Mouse (Mus musculus): ENCODE results near the gene Wdr90. TPM values are rescaled to one million over a fixed set of nuclear protein-coding genes. Genes with fewer than 3 reads are reported as not detected.
"Not testable (repeated sequence)": the region's sequence is repeated elsewhere in the genome, so short reads cannot be mapped to it uniquely, and the experiment has no call there.

Wdr90 gene
- polyA plus RNA-seq, 1 experiment from 2014 or later = 35.6 TPM

DNA sequence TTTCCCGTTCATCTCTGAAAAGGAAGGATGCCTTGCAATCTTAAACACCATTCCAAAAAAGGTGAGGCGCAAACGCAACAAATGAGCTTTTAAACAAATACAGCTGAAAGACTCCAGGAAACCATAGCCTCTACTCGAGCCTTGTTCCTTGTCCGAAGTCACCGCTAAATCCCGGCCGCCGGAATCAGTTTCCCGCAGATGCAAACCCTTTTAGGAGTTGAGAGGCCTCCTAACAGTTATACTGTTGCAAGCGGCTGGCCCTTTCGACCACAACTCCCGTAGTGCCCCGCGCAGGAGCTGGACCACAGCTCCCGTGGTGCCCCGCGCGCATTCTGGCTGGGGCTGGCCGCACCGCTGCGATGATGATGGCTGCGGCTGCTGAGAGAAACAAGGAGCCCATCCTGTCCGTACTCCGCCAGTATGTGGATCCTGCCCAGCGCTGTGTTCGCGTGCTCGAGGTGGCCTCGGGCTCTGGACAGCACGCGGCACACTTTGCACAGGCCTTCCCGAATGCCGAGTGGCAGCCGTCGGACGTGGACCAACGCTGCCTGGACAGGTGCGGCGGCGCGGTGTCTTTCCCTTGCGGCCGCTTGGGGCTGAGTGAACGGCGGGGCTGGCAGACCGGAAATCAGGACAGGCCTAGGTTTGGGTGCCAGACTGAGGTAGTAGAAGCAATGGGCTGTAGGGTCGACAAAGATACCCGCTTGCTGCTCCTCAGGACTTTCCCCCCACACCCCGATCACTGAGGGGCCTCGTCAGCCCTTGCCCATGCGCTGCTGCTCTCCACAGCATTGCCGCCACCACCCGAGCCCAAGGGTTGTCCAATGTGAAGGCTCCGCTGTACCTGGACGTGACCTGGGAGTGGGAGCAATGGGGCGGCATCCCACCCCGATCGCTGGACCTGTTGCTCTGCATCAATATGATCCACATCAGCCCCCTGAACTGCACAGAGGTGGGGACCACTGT, 14.2 kb upstream of the Wdr90 start:
- Histone ChIP-seq H3K4me1 (peaks cover 36% of the 10 kb centered on the region), H3K27ac (peak overlapping the region; percentile 96), H3K27me3 (no peaks in the 10 kb centered on the region), H3K4me3 (replicated peaks) (peak overlapping the region; percentile 84), H3K9me3 (replicated peaks) (no peaks in the 10 kb centered on the region), H3K4me2 (peak overlapping the region; percentile 92), H3K36me3 (peaks cover 22% of the 10 kb centered on the region), H3K9ac (peak overlapping the region; percentile 77)
- ATAC-seq (replicated peaks; ENCODE audit: low FRiP score) = peak; percentile 90
- 1% methylated on average over 59 of the region's 59 CpGs for WGBS

DNA sequence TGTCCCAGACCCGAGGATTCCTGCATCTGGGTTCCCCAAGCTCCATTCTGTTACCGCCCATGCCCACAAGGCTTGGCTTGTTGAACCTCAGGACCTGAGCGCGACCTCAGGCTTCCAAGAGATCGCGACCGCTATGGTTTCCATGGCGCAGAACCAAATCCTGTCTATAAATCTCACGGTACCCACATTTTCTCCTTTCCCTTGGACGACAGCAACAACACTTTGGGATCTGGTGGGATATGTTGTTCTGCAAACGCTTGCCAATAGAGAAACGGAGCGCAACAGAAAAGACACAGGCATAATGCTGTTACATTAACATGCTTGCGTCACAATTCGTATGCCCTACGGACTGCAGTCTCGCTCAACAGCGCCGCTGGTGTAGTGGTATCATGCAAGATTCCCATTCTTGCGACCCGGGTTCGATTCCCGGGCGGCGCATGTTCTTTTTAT, 13.4 kb upstream of the Wdr90 start, which contains the start of gene Mettl26:
TSS of gene Mettl26 (plus strand) at position 354 of the 450 bp plus-strand sequence.
- peak within 1 kb of the TSS; percentile 84 for H3K4me3 ChIP-seq (replicated peaks)
- peaks cover 21% of the 10 kb centered on the region for H3K36me3 ChIP-seq
- H3K9me3 ChIP-seq (replicated peaks) = no peaks in the 10 kb centered on the region
- peaks cover 29% of the 10 kb centered on the region for H3K4me1 ChIP-seq
- H3K4me2 ChIP-seq = peak within 1 kb of the TSS; percentile 92
- WGBS = under 1% methylated on average over 25 of the region's 25 CpGs
- H3K27me3 ChIP-seq = no peaks in the 10 kb centered on the region
- peak; percentile 64 for ATAC-seq (replicated peaks; ENCODE audit: low FRiP score)
- peak within 1 kb of the TSS; percentile 96 for H3K27ac ChIP-seq
- peak within 1 kb of the TSS; percentile 77 for H3K9ac ChIP-seq

DNA sequence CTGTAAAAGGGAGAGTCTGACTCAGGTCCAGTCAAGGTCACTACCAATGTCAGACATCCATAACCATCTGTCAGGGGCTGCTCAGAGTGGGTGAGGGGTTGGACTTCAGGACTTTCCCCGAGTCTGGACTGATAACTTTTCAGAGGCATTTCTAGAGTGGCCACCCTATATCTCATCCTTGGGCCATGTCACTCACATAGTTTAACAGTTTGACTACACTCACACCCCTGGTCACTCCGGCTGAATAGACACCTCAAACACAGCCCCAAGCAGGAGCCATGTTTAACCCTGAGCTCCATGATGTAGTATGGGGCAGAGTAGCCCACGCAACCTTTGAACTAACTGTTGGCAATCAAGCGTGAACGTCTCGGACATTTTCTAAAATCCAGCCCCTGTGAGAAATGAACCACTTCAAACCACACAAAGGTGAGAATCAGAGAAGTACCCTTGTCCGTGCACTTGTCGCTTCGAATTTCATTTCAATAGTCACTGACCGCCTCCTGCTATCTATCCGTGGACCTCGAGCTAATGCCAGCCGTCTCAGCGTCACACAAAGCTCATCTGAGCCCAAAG, 12.9 kb upstream of the Wdr90 start:
- peaks cover 27% of the 10 kb centered on the region for H3K4me1 ChIP-seq
- H3K9me3 ChIP-seq (replicated peaks) = no peaks in the 10 kb centered on the region
- H3K9ac ChIP-seq = peak overlapping the region; percentile 77
- ATAC-seq (replicated peaks; ENCODE audit: low FRiP score) = no peak
- H3K27ac ChIP-seq = peak overlapping the region; percentile 96
- H3K36me3 ChIP-seq = peaks cover 17% of the 10 kb centered on the region
- peak overlapping the region; percentile 92 for H3K4me2 ChIP-seq
- peak overlapping the region; percentile 84 for H3K4me3 ChIP-seq (replicated peaks)
- WGBS = 5% methylated on average over 14 of the region's 14 CpGs
- no peaks in the 10 kb centered on the region for H3K27me3 ChIP-seq

DNA sequence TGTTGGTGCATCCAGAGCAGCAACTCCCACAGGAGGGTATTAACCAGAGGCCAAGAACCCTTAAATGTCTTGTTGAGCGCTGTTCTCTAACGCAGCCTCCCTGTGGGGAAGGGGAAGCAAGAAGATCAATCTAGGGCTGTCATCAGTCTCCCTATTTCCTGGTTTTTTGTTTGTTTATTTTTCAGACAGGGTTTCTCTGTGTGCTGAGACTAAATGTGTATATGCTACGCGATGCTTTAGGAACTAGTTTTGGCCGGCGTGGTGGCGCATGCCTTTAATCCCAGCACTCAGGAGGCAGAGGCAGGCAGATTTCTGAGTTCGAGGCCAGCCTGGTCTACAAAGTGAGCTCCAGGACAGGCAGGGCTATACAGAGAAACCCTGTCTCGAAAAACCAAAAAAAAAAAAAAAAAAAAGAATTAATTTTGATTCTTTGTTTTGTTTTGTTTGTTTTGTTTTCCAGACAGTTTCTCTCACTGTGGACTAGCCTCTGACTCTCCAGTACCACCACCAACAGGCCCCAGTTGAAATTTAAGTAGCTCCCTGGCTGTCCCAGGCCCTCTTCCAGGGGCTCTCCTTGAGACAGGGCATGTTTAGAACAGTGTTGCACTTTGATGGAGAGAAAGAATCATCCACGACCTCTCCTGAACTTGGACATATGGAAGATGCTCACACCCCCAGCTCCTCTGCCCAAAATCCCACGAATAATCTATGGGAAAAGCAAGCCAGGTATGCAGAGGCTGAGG, 12.3 kb upstream of the Wdr90 start:
- ATAC-seq (replicated peaks; ENCODE audit: low FRiP score) = no peak
- Histone ChIP-seq H3K36me3 (peaks cover 10% of the 10 kb centered on the region), H3K9ac (no peak overlapping the region)

DNA sequence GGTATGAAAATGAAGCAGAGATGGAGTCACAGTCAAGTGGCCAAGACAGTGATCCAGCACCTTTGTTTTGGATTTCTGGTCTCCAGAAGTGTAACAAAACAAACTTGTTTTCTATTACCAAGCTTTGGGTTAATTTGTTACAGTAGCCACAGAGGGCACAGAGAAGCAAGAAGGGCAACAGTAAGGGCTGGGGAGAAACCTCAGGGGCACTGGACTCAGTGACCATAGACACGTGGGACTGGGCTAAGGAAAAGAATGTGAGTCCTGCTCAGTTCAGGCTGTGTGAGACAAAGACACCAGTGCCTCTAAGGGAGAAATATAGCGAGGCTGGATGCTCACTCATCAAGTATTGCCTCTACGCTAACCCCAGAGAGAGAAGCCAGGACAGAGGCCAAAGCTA, 11.4 kb upstream of the Wdr90 start:
- ATAC-seq (replicated peaks; ENCODE audit: low FRiP score) = no peak
- no peaks in the 10 kb centered on the region for H3K27me3 ChIP-seq
- no peak overlapping the region for H3K4me3 ChIP-seq (replicated peaks)
- H3K9ac ChIP-seq = no peak overlapping the region
- 81% methylated on average over 3 of the region's 3 CpGs for WGBS
- H3K27ac ChIP-seq = no peak overlapping the region
- no peak overlapping the region for H3K4me2 ChIP-seq
- no peaks in the 10 kb centered on the region for H3K9me3 ChIP-seq (replicated peaks)
- H3K4me1 ChIP-seq = peaks cover 39% of the 10 kb centered on the region
- H3K36me3 ChIP-seq = peaks cover 1% of the 10 kb centered on the region

More for the DNA sequence above, 12.3 kb upstream of the Wdr90 start:
- Histone ChIP-seq H3K4me2 (peak overlapping the region; percentile 92), H3K27me3 (no peaks in the 10 kb centered on the region), H3K9me3 (replicated peaks) (no peaks in the 10 kb centered on the region), H3K4me1 (peaks cover 33% of the 10 kb centered on the region), H3K4me3 (replicated peaks) (peak overlapping the region; percentile 84), H3K27ac (peak overlapping the region; percentile 96)
- WGBS = 67% methylated on average over 11 of the region's 11 CpGs

DNA sequence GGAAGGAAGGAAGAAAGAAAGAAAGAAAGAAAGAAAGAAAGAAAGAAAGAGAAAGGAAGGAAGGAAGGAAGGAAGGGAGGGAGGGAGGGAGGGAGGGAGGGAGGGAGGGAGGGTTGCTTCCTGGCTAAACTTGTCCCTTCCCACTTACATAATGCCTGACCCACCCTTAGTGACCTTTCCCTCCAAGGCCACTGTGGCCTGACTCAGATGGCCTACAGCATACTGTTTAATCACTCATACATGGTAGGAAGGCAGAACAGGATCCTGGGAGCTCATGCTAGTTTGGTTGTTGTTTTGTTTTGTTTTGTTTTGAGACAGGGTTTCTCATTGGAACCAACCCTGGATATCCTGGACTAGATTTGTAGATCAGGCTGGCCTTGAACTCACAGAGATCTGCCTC, 10.3 kb upstream of the Wdr90 start:
- H3K4me1 ChIP-seq = peaks cover 43% of the 10 kb centered on the region
- ATAC-seq (replicated peaks; ENCODE audit: low FRiP score) = not testable (repeated sequence)

DNA sequence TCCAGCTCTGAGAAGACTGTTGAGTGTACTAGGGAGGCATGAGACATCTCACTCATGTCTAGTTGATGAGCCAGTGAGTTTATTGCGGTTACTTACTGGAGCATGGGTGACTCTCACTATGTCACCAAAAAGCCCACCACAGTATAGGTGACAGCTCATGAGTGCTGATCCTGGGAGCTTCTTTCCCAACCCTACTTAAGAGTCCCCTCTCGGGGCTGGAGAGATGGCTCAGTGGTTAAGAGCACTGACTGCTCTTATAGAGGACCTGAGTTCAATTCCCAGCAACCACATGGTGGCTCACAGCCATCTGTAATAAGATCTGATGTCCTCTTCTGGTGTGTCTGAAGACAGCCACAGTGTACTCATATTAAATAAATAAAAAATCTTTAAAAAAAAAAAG, 8.7 kb upstream of the Wdr90 start:
- Histone ChIP-seq H3K9ac (no peak overlapping the region), H3K4me1 (peaks cover 37% of the 10 kb centered on the region), H3K4me2 (no peak overlapping the region), H3K36me3 (no peaks in the 10 kb centered on the region), H3K4me3 (replicated peaks) (no peak overlapping the region), H3K27me3 (no peaks in the 10 kb centered on the region), H3K27ac (no peak overlapping the region), H3K9me3 (replicated peaks) (no peaks in the 10 kb centered on the region)
- no peak for ATAC-seq (replicated peaks; ENCODE audit: low FRiP score)
- 92% methylated on average over 2 of the region's 2 CpGs for WGBS

More for the DNA sequence above, 10.3 kb upstream of the Wdr90 start:
- not testable (repeated sequence) for H3K9ac ChIP-seq; H3K4me2 ChIP-seq; H3K9me3 ChIP-seq (replicated peaks); H3K4me3 ChIP-seq (replicated peaks); H3K36me3 ChIP-seq; H3K27ac ChIP-seq; H3K27me3 ChIP-seq

DNA sequence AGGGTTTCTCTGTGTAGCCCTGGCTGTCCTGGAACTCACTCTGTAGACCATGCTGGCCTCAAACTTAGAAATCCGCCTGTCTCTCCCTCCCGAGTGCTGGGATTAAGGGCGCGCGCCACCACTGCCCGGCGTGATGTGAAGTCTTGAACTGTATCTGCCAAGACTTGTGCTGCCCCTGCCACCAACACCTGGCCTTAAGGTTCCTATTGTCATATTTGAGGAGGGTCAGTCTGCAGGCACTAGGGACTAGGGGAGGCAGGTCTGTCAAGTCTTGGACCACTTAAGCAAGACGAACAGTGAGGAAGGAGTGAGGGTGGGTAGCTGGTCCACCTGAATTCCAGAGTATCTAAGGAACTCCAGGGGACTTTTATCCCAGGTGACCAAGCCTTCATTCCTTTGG, 8.2 kb upstream of the Wdr90 start:
- H3K27me3 ChIP-seq = no peaks in the 10 kb centered on the region
- no peak for ATAC-seq (replicated peaks; ENCODE audit: low FRiP score)
- H3K4me3 ChIP-seq (replicated peaks) = no peak overlapping the region
- H3K9me3 ChIP-seq (replicated peaks) = no peaks in the 10 kb centered on the region
- no peak overlapping the region for H3K27ac ChIP-seq
- no peak overlapping the region for H3K4me2 ChIP-seq
- H3K36me3 ChIP-seq = peaks cover 2% of the 10 kb centered on the region; the same call in 1 of the 2 replicates
- no peak overlapping the region for H3K9ac ChIP-seq
- 88% methylated on average over 8 of the region's 8 CpGs for WGBS
- H3K4me1 ChIP-seq = peaks cover 36% of the 10 kb centered on the region

DNA sequence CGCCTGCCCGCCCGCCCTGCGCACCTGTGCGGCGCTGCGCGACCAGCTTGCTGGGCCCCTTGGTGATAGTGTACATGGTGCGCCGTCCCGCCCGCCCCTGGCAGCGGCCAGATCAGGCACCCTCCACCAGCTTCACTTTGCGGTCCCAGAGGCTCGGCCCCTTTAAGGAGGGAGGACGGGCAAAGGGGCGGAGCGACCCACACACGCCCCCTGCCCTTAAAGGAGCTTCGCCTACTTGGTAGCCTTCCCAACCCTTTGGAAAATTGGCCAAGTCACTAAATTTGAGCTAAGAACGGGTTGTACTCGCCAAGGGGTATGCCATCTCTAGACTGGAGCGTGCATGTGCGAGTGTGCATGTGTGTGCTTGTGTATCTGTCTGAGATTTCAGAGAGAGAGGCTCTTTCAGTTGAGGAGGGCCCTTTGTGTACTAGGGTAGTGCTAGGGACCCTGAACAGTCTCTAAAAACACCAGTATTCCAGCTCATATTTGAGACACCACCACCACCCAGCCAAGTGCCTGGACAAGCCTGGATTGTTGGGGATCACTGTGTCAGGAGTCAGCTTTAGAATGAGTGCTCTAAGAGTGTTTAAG, 7.4 kb upstream of the Wdr90 start, which contains the start of gene Mcrip2:
TSS of gene Mcrip2 (minus strand) at position 164 of the 591 bp plus-strand sequence.
- Histone ChIP-seq H3K9ac (peak within 1 kb of the TSS; percentile 70), H3K4me3 (replicated peaks) (peak within 1 kb of the TSS; percentile 82), H3K9me3 (replicated peaks) (no peaks in the 10 kb centered on the region), H3K36me3 (peaks cover 10% of the 10 kb centered on the region), H3K4me1 (peaks cover 28% of the 10 kb centered on the region), H3K27ac (peak within 1 kb of the TSS; percentile 86), H3K4me2 (peak within 1 kb of the TSS; percentile 96), H3K27me3 (no peaks in the 10 kb centered on the region)
- WGBS = under 1% methylated on average over 24 of the region's 24 CpGs
- ATAC-seq (replicated peaks; ENCODE audit: low FRiP score) = peak; percentile 84

DNA sequence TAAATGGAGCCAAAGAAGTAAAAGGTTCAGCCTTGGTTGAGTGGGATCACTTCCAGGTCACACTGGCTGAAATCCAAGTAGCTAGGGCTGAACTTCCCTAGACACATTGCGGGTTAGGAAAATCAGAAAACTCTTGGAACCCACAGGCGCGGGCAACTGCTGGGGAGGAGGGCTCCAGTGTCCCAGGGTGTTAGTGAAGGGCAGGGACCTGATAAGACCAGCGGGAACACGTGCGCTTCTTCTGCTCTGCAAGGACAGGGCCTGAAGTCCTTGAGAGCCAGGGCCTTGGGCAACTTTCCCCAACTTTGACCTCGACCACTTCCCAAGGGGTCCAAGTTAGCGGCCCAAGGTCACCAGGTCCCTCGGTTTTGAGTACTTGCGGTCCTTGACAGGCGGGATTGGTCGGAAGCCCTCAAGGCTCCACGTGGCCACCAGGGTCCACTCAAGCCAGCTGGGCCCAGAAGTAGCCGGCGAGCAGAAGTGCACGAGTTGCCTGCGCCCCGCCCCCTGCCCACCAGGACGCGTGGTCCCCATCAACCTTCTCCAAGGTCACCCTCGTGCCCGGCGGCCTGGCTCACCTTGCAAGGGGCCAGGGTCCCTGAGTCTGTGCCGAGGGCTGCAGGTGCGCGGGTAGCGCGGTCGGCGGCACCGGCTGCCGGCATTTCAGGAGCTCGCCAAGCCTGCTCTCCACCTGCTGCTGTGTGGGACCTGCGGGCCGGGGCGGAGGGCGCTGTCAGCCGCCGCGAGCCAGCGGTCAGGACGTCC, 6.7 kb upstream of the Wdr90 start:
- Histone ChIP-seq H3K9ac (peak overlapping the region; percentile 70), H3K27ac (peak overlapping the region; percentile 86), H3K27me3 (no peaks in the 10 kb centered on the region), H3K36me3 (peaks cover 13% of the 10 kb centered on the region), H3K9me3 (replicated peaks) (no peaks in the 10 kb centered on the region), H3K4me1 (peaks cover 25% of the 10 kb centered on the region), H3K4me2 (peak overlapping the region; percentile 96), H3K4me3 (replicated peaks) (peak overlapping the region; percentile 82)
- peak; percentile 69 for ATAC-seq (replicated peaks; ENCODE audit: low FRiP score)
- under 1% methylated on average over 42 of the region's 42 CpGs for WGBS

DNA sequence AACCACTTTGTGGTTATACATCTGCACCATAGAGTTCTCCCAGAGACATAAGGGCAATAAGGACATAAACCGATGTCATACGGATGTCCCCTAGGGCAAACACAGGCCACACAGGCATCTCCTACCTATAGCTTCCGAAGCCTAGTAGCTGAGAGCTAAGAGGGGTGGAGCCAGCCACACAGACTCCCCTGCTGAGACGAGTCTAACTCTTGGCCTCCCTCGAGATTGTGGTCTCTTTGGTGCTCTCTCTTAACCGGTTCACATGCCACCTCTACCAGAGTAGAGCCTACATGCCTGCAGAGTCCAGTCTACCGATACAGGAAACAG, 6.2 kb upstream of the Wdr90 start:
- Histone ChIP-seq H3K27ac (peak overlapping the region; percentile 86), H3K4me2 (peak overlapping the region; percentile 96), H3K36me3 (peaks cover 13% of the 10 kb centered on the region), H3K9me3 (replicated peaks) (no peaks in the 10 kb centered on the region), H3K9ac (peak overlapping the region; percentile 70), H3K4me1 (peaks cover 25% of the 10 kb centered on the region), H3K4me3 (replicated peaks) (peak overlapping the region; percentile 82), H3K27me3 (no peaks in the 10 kb centered on the region)
- WGBS = 7% methylated on average over 7 of the region's 7 CpGs
- ATAC-seq (replicated peaks; ENCODE audit: low FRiP score) = 0 out of 2 replicates have a peak, but pooled peaks have one; percentile 16
